Mouse (Mus musculus) G1E (cell line): Measurements from ENCODE around the gene Npm3. TPM values are rescaled to one million over a fixed set of nuclear protein-coding genes. Genes with fewer than 3 reads are reported as not detected.
A peak's percentile ranks its signal among the peaks of the same experiment; 100 is the strongest.

Source experiments
- ATAC-seq: 2 replicates; pipeline ENCODE4 v1.8.0; 2016; ENCODE audit warnings: mild to moderate bottlenecking; ENCODE audit not compliant: insufficient number of reproducible peaks, poor library complexity, low FRiP score, severe bottlenecking; ENCODE audit errors: extremely low read depth
- DNase-seq: peaks from one replicate; pipeline ENCODE4 v3.0.0; 2012; ENCODE audit warnings: low spot score
- H3K27me3 ChIP-seq: 2 replicates; pipeline ENCODE4 v1.6.1; 2012; ENCODE audit warnings: mild to moderate bottlenecking, low read length, inconsistent platforms; ENCODE audit not compliant: insufficient read depth
- H3K36me3 ChIP-seq: replicated peaks from 2 replicates; pipeline ENCODE3; 2012; ENCODE audit warnings: mild to moderate bottlenecking, inconsistent platforms
- H3K4me1 ChIP-seq: 2 replicates; pipeline ENCODE4 v1.6.1; 2012; ENCODE audit warnings: low read depth, low read length, inconsistent platforms, mixed read lengths; ENCODE audit not compliant: insufficient read depth
- H3K4me3 ChIP-seq: 2 replicates; pipeline ENCODE4 v1.5.1; 2012; ENCODE audit warnings: low read depth, mild to moderate bottlenecking, inconsistent platforms, low read length, moderate library complexity, mixed read lengths
- H3K9me3 ChIP-seq: replicated peaks from 2 replicates; pipeline ENCODE4 v1.6.1; 2012; ENCODE audit warnings: inconsistent platforms
- CTCF ChIP-seq: IDR thresholded peaks from 2 replicates; pipeline ENCODE4 v1.5.1; 2012; ENCODE audit warnings: low read depth, low read length, inconsistent platforms, mixed read lengths
- GATA1 ChIP-seq: IDR thresholded peaks from 2 replicates; pipeline ENCODE4 v1.6.1; 2012; ENCODE audit warnings: borderline replicate concordance, low read length, inconsistent platforms, mixed read lengths
- GATA2 ChIP-seq: IDR thresholded peaks from 2 replicates; pipeline ENCODE4 v1.6.1; 2012; ENCODE audit warnings: low read depth, low read length, inconsistent platforms, borderline replicate concordance
- POLR2AphosphoS5 ChIP-seq: IDR thresholded peaks from 2 replicates; pipeline ENCODE4 v1.6.1; 2012; ENCODE audit warnings: low read depth, low read length, inconsistent platforms; ENCODE audit not compliant: insufficient replicate concordance
- TAL1 ChIP-seq: conservative IDR thresholded peaks from 2 replicates; pipeline ENCODE4 v1.6.1; 2012; ENCODE audit warnings: low read depth, low read length, inconsistent platforms, mixed read lengths
- polyA plus RNA-seq: library from polyadenylated mRNA; stranded (reverse); fragments of >175 nt; gene quantifications from 2 replicates; pipeline ENCODE4 v1.2.3, GENCODE M21; 2012
- total RNA-seq, 2 experiments: library from RNA; stranded (forward) in 1 of 2; stranded (reverse) in 1 of 2; fragments of 200-1000 nt in 1 of 2; fragments of >200 nt in 1 of 2; fragmentation: Nextera tagmentation in 1 of 2; gene quantifications; 2 replicates each; pipeline ENCODE4 v1.2.3; 2014 to 2017

Npm3 gene
- total and polyA plus RNA-seq, 3 experiments: 61.5 to 164 (median 68.4) TPM

DNA sequence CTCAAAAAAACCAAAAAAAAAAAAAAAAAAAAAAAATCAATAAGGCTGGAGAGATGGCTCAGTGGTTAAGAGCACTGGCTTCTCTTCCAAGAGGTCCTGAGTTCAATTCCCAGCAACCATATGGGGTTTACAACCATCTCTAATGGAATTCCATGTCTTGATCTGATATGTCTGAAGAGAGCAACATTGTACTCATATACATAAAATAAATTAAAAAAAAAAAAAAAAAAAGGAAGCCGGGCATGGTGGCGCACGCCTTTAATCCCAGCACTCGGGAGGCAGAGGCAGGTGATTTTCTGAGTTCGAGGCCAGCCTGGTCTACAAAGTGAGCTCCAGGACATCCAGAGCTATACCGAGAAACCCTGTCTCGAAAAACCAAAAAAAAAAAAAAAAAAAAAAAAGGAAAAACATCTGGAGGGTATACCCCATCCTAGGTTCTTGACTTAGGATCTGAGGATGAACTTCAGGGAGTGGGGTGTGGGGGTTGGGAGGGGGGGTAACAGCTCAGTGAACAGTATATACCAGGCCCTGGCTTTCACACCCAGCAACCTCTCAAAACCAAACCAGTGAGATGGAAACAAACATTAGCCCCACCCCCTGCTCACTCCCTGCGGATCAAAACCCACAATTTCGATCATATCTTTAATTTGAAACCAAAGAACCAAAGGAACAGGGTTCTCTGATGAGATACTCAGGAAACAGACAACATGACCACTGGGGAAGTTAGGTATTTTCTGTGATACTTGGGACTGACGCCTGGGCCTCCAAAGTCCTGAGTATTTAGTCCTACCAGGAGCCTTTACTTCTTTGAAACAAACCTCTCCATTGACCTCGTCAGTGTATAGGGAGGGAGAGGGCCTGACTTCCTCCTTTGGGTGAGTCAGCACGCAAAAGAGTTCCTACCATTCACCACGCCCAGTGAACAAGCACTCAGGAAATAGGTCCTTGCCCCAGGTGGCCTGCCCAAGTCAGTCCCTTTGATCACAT, 40.8 kb upstream of the Npm3 start:
- Histone ChIP-seq H3K36me3 (no peaks in the 10 kb centered on the region), H3K4me3 (no peak overlapping the region; the same call in 1 of the 2 replicates), H3K9me3 (no peaks in the 10 kb centered on the region), H3K4me1 (peaks cover 43% of the 10 kb centered on the region), H3K27me3 (no peaks in the 10 kb centered on the region)
- ATAC-seq (peak; percentile 95), DNase-seq (peak; percentile 91)
- TF ChIP-seq GATA1 (no peak), POLR2AphosphoS5 (no peak), GATA2 (no peak), TAL1 (no peak), CTCF (no peak)

DNA sequence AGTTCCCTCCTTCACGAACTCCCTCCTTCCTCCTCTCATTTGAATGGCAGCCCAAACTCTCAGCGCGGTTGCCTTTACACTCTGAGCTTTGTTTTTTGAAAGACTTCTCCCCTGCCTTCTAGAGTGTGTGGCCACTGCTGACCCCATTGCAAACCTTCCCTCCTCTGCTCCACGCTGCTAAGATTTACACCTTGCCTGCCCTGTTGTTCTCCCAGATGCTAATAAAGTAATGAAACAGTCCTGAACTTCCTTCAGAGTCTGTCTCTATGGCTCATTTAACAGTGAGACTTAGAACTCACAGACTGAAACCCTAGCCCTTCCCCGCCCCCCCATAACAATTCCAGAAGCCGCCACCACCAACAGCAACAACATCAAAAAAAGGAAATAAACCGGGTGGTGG, 40.0 kb upstream of the Npm3 start:
- H3K9me3 ChIP-seq: no peaks in the 10 kb centered on the region
- H3K36me3 ChIP-seq: no peaks in the 10 kb centered on the region
- peaks cover 38% of the 10 kb centered on the region for H3K4me1 ChIP-seq
- ATAC-seq: no peak
- DNase-seq: no peak
- H3K27me3 ChIP-seq: no peaks in the 10 kb centered on the region
- TF ChIP-seq POLR2AphosphoS5: no peak
- no peak for TF ChIP-seq TAL1
- TF ChIP-seq GATA2: no peak
- no peak for TF ChIP-seq CTCF
- no peak for TF ChIP-seq GATA1
- no peak overlapping the region for H3K4me3 ChIP-seq

DNA sequence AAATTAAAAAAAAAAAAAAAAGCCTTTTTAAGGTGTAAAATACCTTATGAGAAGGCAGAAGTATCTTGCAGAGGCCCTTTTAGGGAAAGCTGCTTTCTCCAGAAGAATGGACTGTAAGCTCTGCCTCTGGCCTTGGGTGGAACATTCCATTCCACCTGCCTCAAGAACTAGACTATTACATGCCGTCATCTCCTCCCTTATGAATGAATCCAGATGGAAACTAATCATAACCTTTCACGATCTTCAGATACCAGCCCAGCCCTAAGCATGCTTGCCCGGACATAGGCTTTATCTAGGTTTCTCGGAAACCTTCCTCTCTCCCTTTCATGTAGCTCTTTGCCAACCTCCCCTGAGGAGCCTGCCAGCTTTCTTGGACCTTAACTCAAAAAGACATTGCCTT, 38.9 kb upstream of the Npm3 start:
- Histone ChIP-seq H3K4me1 (peaks cover 41% of the 10 kb centered on the region), H3K4me3 (no peak overlapping the region), H3K9me3 (no peaks in the 10 kb centered on the region), H3K27me3 (no peaks in the 10 kb centered on the region), H3K36me3 (no peaks in the 10 kb centered on the region)
- DNase-seq (no peak), ATAC-seq (no peak)
- TF ChIP-seq CTCF (no peak), GATA1 (no peak), POLR2AphosphoS5 (no peak), GATA2 (no peak), TAL1 (no peak)

DNA sequence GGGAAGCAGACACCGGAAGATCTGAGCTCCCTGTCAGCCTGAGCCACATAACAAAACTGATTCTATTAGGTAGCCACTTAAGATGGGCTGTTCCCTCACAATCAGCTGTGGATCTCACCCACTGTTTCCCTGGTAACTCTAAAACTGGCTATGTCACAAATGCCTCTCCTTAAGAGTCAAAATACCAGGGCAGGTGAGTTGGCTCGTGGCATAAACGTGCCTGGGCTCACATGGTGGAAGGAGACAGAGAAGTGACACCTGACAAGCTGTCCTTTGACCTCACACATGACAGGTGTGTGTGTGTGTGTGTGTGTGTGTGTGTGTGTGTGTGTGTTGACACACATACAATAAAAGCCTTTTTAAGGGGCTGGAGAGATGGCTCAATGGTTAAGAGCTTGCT, 38.1 kb upstream of the Npm3 start:
- Histone ChIP-seq H3K4me3 (no peak overlapping the region), H3K4me1 (peaks cover 39% of the 10 kb centered on the region), H3K36me3 (no peaks in the 10 kb centered on the region), H3K9me3 (no peaks in the 10 kb centered on the region), H3K27me3 (no peaks in the 10 kb centered on the region)
- TF ChIP-seq GATA2 (no peak), TAL1 (no peak), CTCF (no peak), POLR2AphosphoS5 (no peak), GATA1 (no peak)
- DNase-seq: no peak
- ATAC-seq: no peak

DNA sequence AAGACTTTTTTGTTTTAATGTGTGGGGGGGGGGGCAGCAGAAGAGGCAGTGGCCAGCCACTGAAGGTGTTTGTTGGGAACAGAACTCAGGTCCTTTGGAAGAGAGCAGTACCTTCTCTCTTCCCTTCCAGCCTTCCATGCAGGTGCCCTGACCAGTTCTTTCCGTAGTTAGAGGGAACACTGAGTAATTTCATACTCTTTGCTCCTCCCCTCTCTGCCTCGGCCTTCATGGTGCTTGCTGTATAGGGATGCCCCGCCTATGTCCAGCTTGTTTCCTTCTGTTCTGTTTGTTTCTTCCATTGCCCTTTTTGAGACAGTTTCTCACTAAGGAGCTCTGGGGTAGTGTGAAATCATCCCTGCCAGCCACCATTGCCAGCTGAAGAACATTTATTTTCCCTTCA, 36.1 kb upstream of the Npm3 start:
- ATAC-seq (no peak), DNase-seq (no peak)
- H3K4me1 ChIP-seq: peaks cover 40% of the 10 kb centered on the region
- no peak for TF ChIP-seq GATA1
- no peak for TF ChIP-seq TAL1
- TF ChIP-seq GATA2: no peak
- no peak for TF ChIP-seq CTCF
- TF ChIP-seq POLR2AphosphoS5: no peak
- H3K4me3 ChIP-seq: no peak overlapping the region
- no peaks in the 10 kb centered on the region for H3K9me3 ChIP-seq
- peaks cover 11% of the 10 kb centered on the region for H3K36me3 ChIP-seq
- H3K27me3 ChIP-seq: no peaks in the 10 kb centered on the region

DNA sequence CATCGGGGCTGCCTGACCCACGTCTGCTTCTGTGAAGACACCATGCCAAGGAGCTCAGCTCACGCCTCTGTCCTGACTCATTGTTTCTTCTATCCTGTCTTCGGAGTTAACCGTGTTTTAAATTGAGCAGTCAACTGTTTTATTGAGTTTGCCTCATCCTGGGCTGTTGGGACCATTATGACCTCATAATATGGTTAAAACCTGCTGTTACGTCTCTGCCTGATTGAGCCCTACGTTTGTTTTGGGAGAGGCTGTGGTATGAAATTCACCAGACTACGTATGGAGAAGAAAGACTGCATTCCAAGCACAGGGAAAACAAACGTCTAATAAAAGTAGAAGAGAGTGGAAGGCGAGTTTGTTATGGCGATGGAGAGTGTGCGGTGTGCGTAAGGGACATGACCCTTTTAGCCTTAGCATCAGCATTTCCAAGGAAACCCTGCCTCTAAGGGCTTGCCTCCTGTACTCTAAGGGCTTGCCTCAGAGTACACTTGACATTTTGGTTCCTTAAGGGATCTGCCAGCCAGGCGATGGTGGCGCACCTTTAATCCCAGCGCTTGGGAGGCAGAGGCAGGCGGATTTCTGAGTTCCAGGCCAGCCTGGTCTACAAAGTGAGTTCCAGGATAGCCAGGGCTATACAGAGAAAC, 34.7 kb upstream of the Npm3 start:
- H3K4me1 ChIP-seq: peaks cover 43% of the 10 kb centered on the region
- ATAC-seq: no peak

More for the DNA sequence above, 34.7 kb upstream of the Npm3 start:
- Histone ChIP-seq H3K27me3 (no peaks in the 10 kb centered on the region), H3K4me3 (peak overlapping the region; percentile 97), H3K36me3 (peaks cover 25% of the 10 kb centered on the region), H3K9me3 (no peaks in the 10 kb centered on the region)
- TF ChIP-seq GATA2: no peak
- no peak for TF ChIP-seq POLR2AphosphoS5
- TF ChIP-seq CTCF: no peak
- TF ChIP-seq GATA1: no peak
- TF ChIP-seq TAL1: no peak
- DNase-seq: no peak
